In the genomic region with DNA sequence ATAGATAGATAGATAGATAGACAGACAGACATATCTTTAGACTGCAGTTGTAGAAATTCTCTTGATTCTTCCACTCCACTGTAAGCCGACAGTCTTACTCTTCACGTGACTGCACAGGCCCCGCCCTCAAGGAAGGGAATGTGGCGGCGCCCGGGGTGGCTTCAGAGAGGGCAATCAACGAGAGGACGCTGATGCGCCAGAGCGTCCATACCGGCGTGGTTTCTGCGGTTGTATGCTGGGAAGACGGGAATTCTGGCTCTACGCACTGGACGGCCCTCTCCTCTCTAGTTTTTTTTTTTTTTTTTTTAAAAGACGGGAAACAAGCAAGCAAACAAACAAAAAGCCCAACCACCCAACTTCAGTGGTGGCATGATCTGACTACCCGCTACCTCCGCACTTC, we compare ENCODE assay signal across 8 mouse cellular contexts. TPM values are rescaled to one million over a fixed set of nuclear protein-coding genes. Genes with fewer than 3 reads are reported as not detected.
DNase-seq lines count a peak whose midpoint lies in the region; ATAC-seq and TF ChIP-seq lines count a peak whose summit lies in the region.

No protein-coding gene starts in this region.

- peak; percentile 73 for TF ChIP-seq POLR2A in cortical plate, adult 2 months (IDR thresholded peaks at IDR 0.05; ENCODE audit: extremely low read depth, insufficient read depth, low read length)

- peak; percentile 97 for DNase-seq in adipocyte (ENCODE audit: low spot score)
- peak; percentile 86 to 90 for DNase-seq in gastrocnemius, adult 8-10 months (ENCODE audit: low spot score in 2 of 2)
- peak; percentile 75 for DNase-seq in induced T-regulatory cell, adult 2 months (ENCODE audit: low read depth)
- peak; percentile 62 to 88 for DNase-seq in left cerebral cortex, adult 8-10 months (ENCODE audit: low spot score in 2 of 2)
- DNase-seq in right cerebral cortex, adult 2 months (ENCODE audit: low spot score in 2 of 2), result peak; percentile 88 to 92
- DNase-seq in urinary bladder, postnatal 10 days (ENCODE audit: low spot score), result peak; percentile 65

- no peaks in the 10 kb centered on the region for H3K4me1 ChIP-seq in cortical plate, adult 2 months (ENCODE audit: control insufficient read depth, insufficient read depth, low read length)

- peak overlapping the region; percentile 61 for H3K4me3 ChIP-seq in cortical plate, adult 2 months (ENCODE audit: insufficient read depth, low read length)

- H3K27ac ChIP-seq in cortical plate, adult 2 months (ENCODE audit: insufficient read depth, low read length), result peak overlapping the region; percentile 14; the same call in 1 of the 2 replicates

- TF ChIP-seq CTCF in cortical plate, adult 2 months (IDR thresholded peaks at IDR 0.05; ENCODE audit: extremely low read depth, insufficient read depth, low read length), result no peak

- peak; percentile 43; the same call in 1 of the 2 replicates for ATAC-seq in megakaryocyte, adult 5-6 weeks (ENCODE audit: poor library complexity, severe bottlenecking)

RNA-seq across cellular contexts. Expression of gene Slc12a9, which starts 4.9 kb away (rescaled TPM):
- polyA plus RNA-seq in cortical plate, adult 2 months (2012; rRNA removed), result 34.0 and 35.2 TPM in 2 replicates
- 1 to 10 TPM; 1.7 to 3.6 (median 1.9) TPM for total RNA-seq in gastrocnemius, adult 8-10 months (2022)
- 10 to 100 TPM; 24.4 to 28.0 (median 26.5) TPM for total RNA-seq in left cerebral cortex, adult 8-10 months (2022)
- 12.8 and 13.4 TPM in 2 replicates for total RNA-seq in megakaryocyte, adult 5-6 weeks (2015)
- total RNA-seq in megakaryocyte, adult 5-6 weeks (2017), result 20.9 and 21.6 TPM in 2 replicates

RNA-seq across cellular contexts. Expression of gene Ephb4, which starts 11.7 kb away (rescaled TPM):
- 5.8 and 5.9 TPM in 2 replicates for polyA plus RNA-seq in cortical plate, adult 2 months (2012; rRNA removed)
- total RNA-seq in gastrocnemius, adult 8-10 months (2022), result 10 to 100 TPM in 1 of 4 experiments, 1 to 10 TPM in 3; 6.9 to 10.7 (median 8.6) TPM
- 1 to 10 TPM; 4.4 to 7.2 (median 5.2) TPM for total RNA-seq in left cerebral cortex, adult 8-10 months (2022)
- total RNA-seq in megakaryocyte, adult 5-6 weeks (2015), result 0.16 TPM in 1 of 2 replicates, not detected in the other
- not detected in 2 replicates for total RNA-seq in megakaryocyte, adult 5-6 weeks (2017)

RNA-seq across cellular contexts. Expression of gene Trip6, which starts 24.1 kb away (rescaled TPM):
- polyA plus RNA-seq in cortical plate, adult 2 months (2012; rRNA removed), result 8.4 and 8.8 TPM in 2 replicates
- total RNA-seq in gastrocnemius, adult 8-10 months (2022), result 1 to 10 TPM; 1.4 to 3.9 (median 2.1) TPM
- total RNA-seq in left cerebral cortex, adult 8-10 months (2022), result 1 to 10 TPM; 3.9 to 7.6 (median 5.1) TPM
- total RNA-seq in megakaryocyte, adult 5-6 weeks (2015), result 4.1 and 4.2 TPM in 2 replicates
- 2.1 and 2.9 TPM in 2 replicates for total RNA-seq in megakaryocyte, adult 5-6 weeks (2017)

RNA-seq across cellular contexts. Expression of gene Srrt, which starts 30.8 kb away (rescaled TPM):
- 226 and 239 TPM in 2 replicates for polyA plus RNA-seq in cortical plate, adult 2 months (2012; rRNA removed)
- 10 to 100 TPM; 30.0 to 37.2 (median 34.0) TPM for total RNA-seq in gastrocnemius, adult 8-10 months (2022)
- 100 to 1,000 TPM; 164 to 219 (median 188) TPM for total RNA-seq in left cerebral cortex, adult 8-10 months (2022)
- 71.9 and 97.1 TPM in 2 replicates for total RNA-seq in megakaryocyte, adult 5-6 weeks (2015)
- total RNA-seq in megakaryocyte, adult 5-6 weeks (2017), result 158 and 222 TPM in 2 replicates

RNA-seq across cellular contexts. Expression of gene Ufsp1, which starts 43.8 kb away (rescaled TPM):
- polyA plus RNA-seq in cortical plate, adult 2 months (2012; rRNA removed), result 13.3 and 14.1 TPM in 2 replicates
- 10 to 100 TPM; 14.6 to 22.7 (median 19.1) TPM for total RNA-seq in gastrocnemius, adult 8-10 months (2022)
- 10 to 100 TPM; 14.0 to 16.8 (median 16.1) TPM for total RNA-seq in left cerebral cortex, adult 8-10 months (2022)
- total RNA-seq in megakaryocyte, adult 5-6 weeks (2015), result 0.18 and 1.4 TPM in 2 replicates
- 0.24 and 0.59 TPM in 2 replicates for total RNA-seq in megakaryocyte, adult 5-6 weeks (2017)

Comparison
In these comparisons a context has a peak if more than half of its experiments do, and no peak if none do; other contexts are left out.
1. Peak in every context shown above with its lines: DNase-seq, ATAC-seq, H3K4me3 ChIP-seq and H3K27ac ChIP-seq.
2. RNA of gene Ephb4, which starts 11.7 kb away (total RNA-seq): 6.9 to 10.7 TPM in gastrocnemius, adult 8-10 months and 4.4 to 7.2 TPM in left cerebral cortex, adult 8-10 months; 0.16 TPM in megakaryocyte, adult 5-6 weeks; every median in the first group is over 4 times any median in the second.